Comparison of ENCODE assay signal across 27 mouse cellular contexts in genomic region chr13:95358223-95358622, GRCm38 (mm10).
"Had no signal": no experiment of that assay in that cellular context is flagged by ENCODE, and none has a peak within 500 bp of the region (broad histone marks: within the 10 kb centered on the region; RNA-seq: fewer than 3 reads in every experiment).

No protein-coding gene starts in this region.

- H3K27me3 ChIP-seq: heart, embryonic 13.5 days; heart, embryonic 15.5 days; hindbrain, embryonic 12.5 days; intestine, embryonic 15.5 days; limb, embryonic 12.5 days; liver, embryonic 13.5 days; liver, embryonic 15.5 days had no signal

- ATAC-seq: hindbrain, embryonic 16.5 days; inflammation-experienced regulatory T-cells, adult 6 months; intestine, embryonic 15.5 days; intestine, postnatal 0 days had no signal

- H3K27ac ChIP-seq: gastrocnemius, adult 2 months; heart, adult 2 months; heart, embryonic 13.5 days; heart, embryonic 15.5 days; hindbrain, embryonic 10.5 days; hindbrain, embryonic 12.5 days; hindbrain, embryonic 14.5 days; intestine, embryonic 15.5 days; left cerebral cortex, adult 2 months; limb, embryonic 10.5 days; limb, embryonic 12.5 days; liver, embryonic 13.5 days; liver, embryonic 15.5 days had no signal

- DNase-seq: gastrocnemius, adult 2 months; gastrocnemius, postnatal 10 days; gastrocnemius, postnatal 25 days; heart, adult 2 months; heart, postnatal 14 days; heart, postnatal 36 days; kidney, adult 18-20 months; kidney, adult 8-10 months; kidney, postnatal 14 days; kidney, postnatal 36 days; liver; liver, embryonic 13.5 days had no signal

- H3K4me3 ChIP-seq: gastrocnemius, adult 2 months; heart, adult 2 months; heart, embryonic 13.5 days; heart, embryonic 15.5 days; hindbrain, embryonic 10.5 days; hindbrain, embryonic 12.5 days; intestine, embryonic 15.5 days; left cerebral cortex, adult 2 months; limb, embryonic 10.5 days; limb, embryonic 12.5 days; liver, embryonic 13.5 days; liver, embryonic 15.5 days had no signal

- H3K9ac ChIP-seq: heart, embryonic 13.5 days; heart, embryonic 15.5 days; hindbrain, embryonic 12.5 days; hindbrain, embryonic 14.5 days; intestine, embryonic 15.5 days; limb, embryonic 12.5 days; liver, embryonic 13.5 days; liver, embryonic 15.5 days had no signal

- H3K4me1 ChIP-seq: heart, embryonic 13.5 days; heart, embryonic 15.5 days; hindbrain, embryonic 10.5 days; hindbrain, embryonic 12.5 days; intestine, embryonic 15.5 days; limb, embryonic 10.5 days; limb, embryonic 12.5 days; liver, embryonic 13.5 days; liver, embryonic 15.5 days had no signal

- H3K9me3 ChIP-seq: heart, embryonic 13.5 days; heart, embryonic 15.5 days; hindbrain, embryonic 10.5 days; hindbrain, embryonic 12.5 days; intestine, embryonic 15.5 days; limb, embryonic 10.5 days; limb, embryonic 12.5 days; liver, embryonic 13.5 days; liver, embryonic 15.5 days had no signal

- H3K4me2 ChIP-seq: heart, embryonic 11.5 days; heart, embryonic 13.5 days; heart, embryonic 15.5 days; hindbrain, embryonic 12.5 days; hindbrain, embryonic 14.5 days; intestine, embryonic 15.5 days; limb, embryonic 12.5 days; liver, embryonic 11.5 days; liver, embryonic 13.5 days; liver, embryonic 15.5 days had no signal
